Mouse (Mus musculus) neural tube, embryonic 10.5 days (tissue): ENCODE measurements around the gene Arl4c.

ENCODE experiments used
- DNase-seq: peaks from one replicate; pipeline ENCODE4 v3.0.0-alpha.2; 2017; ENCODE audit warnings: low spot score; ENCODE audit errors: extremely low spot score

Gene Arl4c

GRCm38 (mm10) chr1:88700961-88701861 lies 810 bp downstream of the Arl4c start:
- DNase-seq: peak; percentile 78

DNA sequence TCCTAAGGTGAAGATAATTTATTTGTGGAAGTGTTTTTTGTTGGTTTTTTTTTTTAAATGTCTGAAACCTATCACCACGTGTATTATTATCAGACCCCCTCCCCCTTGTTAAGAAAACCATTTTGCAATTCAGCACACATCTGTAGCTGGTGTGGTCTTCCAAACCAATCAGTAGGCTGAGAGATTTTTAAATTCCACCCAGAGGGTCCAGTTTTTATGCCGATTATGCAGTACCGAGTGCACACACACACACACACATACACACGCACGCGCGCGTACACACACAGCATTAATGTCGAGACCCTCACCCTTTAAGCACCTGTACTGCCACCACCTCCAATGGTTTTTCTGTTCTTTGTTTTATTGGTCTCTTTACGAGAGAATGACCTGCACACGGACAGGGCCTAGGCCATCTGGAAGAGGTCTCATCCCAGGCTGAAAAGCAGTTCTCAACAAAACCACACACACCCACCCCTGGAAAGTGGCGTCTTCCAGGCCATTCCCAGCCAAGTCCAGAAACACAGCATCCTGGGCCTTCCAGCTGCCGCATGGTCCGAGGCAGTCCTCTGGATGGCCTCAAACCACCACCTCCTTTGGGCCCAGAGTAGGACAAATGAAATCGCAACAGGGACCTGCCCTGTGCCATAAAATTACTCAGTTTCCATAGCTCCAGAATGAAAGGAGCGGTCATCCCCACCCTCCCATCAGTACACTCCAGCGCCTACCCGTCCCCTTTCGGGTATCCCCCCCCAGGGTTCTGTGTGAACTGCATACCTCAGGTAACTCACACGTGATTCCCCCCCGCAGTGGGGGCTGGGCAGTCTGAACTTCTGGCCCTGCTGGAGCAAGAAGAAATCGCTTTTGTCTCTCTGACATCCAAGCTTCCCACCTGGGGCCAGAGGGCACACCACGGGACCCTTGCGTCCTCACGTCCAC lies 1.9 kb downstream of the Arl4c start:
- peak; percentile 72 for DNase-seq

GRCm38 (mm10) chr1:88699401-88699800 lies 2.6 kb downstream of the Arl4c start:
- DNase-seq: peak; percentile 48

DNA sequence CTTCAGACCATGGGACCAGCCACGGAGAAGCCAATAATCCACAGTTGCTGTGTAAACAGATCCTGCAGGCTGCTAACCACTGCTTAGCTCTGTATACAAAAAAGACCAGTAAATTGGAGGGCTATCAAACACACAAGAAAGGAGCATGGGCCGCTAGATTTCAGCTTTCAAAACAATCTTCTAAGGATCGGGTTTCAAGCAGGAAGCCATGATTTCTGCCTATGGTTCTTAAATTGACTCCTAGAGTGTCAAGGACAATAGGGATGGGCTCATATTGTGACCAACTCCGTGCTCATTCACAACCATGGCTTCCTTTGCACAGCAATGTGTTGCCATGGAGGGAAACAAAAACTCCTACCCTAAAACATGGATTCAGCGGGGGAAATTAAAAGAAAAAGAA lies 3.1 kb downstream of the Arl4c start:
- no peak for DNase-seq

- DNase-seq: no peak
These were observed 3.9 kb downstream of the Arl4c start for GRCm38 (mm10) chr1:88698131-88698530.

DNA sequence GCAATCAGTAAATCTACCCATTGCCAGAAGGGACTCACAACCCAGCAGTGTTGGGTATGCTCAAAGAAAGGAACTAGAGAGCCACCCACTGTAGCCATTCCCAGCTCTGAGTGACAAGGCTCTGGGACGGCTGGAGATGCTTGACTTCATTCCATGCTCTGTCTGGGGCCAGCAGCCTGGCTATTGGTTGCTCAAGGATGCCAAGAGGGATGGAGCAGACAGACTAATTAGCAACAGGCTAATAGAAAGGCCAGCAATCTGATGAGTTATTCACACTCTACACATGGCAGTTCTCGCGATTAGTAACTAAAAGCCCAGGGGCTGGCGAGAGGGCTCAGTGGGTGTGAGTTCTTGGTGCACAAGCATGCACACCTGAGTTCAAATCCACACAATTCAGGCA lies 5.6 kb downstream of the Arl4c start:
- DNase-seq: no peak

DNA sequence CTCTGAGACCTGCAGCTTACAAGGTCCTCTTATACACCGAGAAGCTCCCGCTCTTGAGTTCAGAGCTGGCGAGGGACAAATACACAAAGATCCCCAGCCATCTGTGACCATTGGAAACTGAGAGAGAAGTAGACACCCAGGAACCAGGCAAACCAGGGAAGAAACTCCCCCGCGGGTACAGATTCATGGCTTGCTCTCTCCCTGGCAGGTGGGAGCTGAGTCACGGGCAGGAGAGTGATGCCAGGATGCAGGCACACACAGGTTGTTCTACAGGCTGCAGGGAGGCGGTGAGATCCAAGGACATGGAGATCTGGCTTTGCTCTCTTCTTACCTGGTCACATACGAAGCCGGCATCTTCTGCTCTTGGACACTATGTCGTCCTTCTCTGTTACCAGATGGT lies 7.7 kb downstream of the Arl4c start:
- no peak for DNase-seq

DNA sequence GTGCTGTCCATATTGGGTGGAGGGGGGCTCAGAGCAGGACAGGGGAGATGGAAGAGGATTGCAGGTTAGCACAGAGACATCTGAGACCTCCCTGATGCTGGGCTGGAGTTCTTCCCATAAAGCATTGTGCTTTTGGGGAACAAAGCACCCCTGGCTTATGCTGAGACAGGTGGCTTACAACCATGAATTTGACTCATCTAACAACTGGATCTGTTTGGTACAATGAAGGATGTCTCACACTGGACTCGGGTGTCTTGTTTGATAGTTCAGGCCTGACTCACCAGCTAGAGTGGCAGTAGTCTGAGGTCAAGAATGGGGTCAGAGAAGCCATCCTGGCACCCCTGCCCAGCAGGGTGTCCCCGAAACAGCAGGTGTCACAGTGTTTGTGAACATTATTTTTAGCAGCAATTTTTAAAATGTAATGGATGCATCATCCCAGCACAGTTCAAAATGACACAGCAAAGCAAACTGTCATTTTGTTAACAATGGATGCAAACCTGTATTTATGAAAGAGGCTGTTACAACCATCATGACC lies 9.7 kb downstream of the Arl4c start:
- no peak for DNase-seq

DNA sequence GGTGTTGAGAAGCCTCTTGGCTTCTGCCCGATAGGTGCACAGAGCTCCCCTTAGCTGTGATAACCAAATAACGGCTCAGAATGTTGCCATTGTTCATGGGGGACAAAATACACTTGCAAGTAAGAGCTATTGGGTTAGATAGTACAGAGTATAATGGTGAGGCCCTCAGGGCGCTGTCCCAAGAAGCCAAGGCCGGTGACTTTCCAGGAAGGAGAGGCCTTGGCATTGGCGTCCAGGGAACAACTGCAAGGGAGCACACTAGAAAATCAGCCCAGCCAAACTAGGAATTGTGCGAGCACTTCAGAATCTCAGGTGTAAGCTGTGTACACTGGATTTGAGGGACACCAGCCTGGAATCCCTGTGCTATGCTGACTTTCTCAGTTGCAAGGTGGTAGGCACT lies 11.4 kb downstream of the Arl4c start:
- no peak for DNase-seq

DNA sequence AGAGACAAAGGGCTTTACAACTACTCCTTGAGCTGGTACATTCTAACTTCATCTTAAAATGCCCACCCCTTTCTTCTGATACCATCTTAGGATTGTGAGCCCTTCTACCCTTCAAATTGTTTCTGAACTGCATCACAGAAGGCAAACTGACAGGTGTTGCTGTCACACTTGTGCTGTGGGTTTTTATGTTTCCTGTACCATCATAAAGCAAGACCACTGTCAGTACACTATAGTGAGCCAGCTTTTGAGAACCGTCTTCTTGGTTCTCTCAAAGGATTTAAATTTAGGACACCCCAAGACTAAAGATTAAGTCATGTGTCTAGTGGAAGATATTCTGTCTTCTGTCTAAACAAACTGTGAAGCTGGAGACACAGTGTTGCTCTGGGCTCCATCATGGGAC lies 17.3 kb downstream of the Arl4c start:
- DNase-seq: no peak

DNA sequence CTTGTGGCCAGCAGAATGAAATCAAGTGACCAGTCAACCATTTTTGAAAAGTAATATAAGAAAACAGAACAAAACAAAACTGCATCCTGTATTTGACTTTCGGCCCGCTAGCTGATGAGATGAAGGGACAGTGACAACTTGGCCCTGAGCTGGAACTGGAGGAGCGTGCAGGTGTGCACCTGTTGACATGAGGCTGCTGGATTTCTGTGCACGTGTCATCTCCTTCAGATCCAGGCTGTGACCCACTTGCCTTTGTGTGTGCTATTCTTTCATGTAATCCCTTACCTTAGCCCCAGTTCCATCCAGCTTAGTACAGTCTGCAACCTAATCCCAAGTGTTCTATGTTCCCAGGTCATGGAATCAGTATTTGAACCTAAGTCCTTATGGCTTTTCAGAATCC lies 20.4 kb downstream of the Arl4c start:
- no peak for DNase-seq

DNA sequence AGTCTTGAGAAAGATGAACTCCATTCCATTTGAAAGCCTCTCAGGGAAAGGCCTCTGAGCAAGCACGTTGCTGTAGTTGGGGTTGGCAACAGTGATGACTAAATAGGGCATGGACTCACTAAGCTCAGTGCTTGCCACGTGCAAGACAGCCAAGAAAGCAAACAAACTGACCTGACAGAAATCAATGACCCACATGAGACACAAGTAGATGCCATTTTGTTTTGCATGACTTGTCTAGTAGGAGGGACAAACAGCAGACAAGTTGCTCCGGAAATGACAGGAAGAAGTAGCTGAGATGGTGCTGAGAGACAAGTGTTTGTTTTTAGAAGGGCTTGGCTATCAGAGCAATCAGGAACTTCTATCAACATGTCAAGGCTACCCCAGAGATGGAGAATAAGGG lies 21.2 kb downstream of the Arl4c start:
- DNase-seq: no peak

DNA sequence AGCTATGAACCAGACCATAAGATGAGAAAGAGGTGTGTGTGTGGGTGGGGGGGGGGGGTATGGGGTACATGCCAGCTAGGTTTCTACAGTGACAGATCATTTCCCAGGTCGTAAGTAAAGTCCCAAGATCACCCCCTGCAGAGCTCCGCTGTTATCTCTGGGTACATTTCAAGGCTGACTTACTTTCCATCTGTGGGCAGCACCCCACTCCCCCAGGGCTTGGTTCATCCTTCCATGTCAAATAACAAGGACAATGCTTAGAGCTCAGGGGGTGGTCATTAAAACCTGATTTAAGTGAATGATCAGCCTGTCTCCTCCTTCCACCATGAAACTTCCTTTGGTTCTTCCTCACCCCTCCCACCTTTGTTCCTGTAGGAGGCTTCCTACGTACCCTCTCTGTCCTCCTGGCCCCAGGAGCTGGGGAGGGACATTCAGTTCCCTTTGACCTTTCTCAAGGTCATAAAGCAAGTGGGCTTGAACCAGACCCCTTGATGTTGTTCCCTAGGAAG lies 23.7 kb downstream of the Arl4c start:
- DNase-seq: no peak

GRCm38 (mm10) chr1:88670807-88671206 lies 31.2 kb downstream of the Arl4c start:
- no peak for DNase-seq

- peak; percentile 23 for DNase-seq
These were observed 32.9 kb downstream of the Arl4c start for GRCm38 (mm10) chr1:88668846-88669810.

DNA sequence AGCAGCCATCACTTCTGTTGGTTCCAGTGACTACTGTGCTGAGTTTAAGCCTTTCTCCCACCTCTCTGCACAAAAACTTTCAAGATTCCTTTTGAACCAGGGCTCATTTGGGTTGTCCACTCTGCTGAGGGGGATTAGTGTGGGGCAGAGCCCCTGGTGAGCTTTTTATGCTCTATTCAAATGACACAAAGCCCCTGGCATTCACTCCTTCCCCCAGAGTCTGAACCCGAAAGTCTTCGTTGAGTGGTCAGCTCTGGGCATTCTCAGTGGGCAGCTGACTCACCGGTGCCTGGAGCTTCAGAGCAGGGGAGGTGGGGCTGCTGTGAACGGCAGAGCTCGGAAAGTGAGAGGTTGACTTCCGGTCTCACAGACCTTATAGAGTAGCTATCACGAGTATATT lies 33.7 kb downstream of the Arl4c start:
- no peak for DNase-seq

DNA sequence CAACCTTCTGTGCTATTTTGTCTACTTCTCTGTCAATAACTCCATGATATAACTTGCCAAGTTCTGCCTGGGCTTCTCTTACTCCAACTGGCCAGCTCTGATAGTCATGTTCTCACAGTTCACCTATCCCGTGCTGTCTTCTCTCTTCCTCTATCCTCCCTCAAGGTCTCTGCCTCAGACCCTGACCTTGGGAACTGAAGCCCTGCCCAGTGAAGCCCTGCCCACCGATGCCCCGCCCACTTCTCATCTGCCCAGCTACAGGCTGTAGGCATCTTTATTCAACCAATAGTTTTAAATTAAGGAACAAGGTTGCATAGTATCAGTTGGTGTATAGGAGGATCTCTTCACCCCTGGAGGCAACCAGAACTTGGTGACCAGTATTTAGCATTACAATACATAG lies 37.4 kb downstream of the Arl4c start:
- no peak for DNase-seq

DNA sequence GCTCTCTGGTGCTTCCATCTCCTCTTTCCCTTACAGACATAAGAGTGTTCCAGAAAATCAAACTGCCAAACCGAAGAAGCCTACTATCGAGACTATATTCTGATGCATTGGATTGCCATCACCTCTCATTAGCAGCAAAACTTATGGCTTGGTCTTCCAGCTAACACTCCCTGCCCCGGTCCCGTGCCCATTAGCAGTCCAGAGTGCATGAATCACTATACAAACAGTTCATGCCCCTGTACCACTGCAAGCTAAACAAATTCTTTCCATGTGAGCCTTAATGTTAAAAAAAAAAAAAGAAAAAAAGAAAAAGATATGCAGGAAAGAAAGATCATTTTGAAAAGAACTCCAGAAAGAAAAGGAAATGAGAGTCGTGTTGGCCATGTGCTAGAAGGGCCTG lies 39.3 kb downstream of the Arl4c start:
- DNase-seq: no peak

GRCm38 (mm10) chr1:88661209-88661608 lies 40.8 kb downstream of the Arl4c start:
- no peak for DNase-seq

DNA sequence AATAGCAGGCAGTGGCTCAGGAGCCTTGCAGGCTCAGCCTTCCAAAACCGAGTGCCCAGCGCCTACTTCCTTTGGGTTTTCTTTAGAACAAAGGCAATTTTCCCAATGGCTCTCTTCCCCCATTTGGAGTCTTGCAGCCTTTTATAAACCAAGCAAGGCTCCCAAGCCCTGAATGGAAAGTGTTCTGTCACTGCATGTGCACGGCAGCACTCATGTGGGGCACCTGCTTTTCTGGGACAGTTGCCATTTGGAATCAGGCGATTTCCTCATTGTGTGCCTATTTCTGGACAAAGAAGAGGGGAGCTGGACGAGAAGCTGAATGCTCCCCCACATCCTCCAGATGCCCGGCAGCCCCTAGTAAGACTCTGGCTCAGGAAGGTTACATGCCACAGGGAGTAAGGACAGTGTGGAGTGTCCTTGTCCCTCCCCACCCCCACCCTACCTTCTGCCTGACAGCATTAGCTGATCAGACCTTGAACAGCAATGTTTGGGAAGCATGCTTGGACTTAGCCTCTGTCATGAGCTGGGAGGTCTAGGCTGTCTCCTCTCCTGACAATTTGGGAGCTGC lies 43.6 kb downstream of the Arl4c start:
- no peak for DNase-seq
